Mouse (Mus musculus): ENCODE measurements at regions not wholly inside any gene's neighbourhood (a gene's known extent, or its start where the extent isn't known, plus 50 kb on each side); places are given as distances from the start of the nearest gene placed in this dataset.

DNA sequence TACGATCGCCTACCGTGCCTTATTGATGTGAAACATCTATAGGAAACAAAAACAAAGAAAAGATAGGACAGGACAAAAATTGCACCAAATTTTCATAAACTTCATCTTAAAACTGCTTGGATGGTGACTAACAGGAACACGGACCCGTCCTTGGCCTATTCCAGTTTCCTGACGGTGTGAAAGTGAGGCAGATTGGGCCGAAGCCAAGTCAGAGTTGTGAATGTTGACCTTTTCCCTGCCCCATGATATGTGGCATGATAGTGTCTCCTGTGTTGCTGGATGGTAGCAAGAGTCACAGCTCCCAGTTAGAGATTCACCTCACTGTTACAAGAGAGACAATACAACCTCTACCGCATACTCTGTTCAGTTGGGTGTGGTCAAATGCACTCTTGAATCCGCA, 195.8 kb downstream of the Pik3r1 start:
- no peak overlapping the region for H3K4me3 ChIP-seq (replicated peaks; ENCODE audit: low read length)
- ATAC-seq (ENCODE audit: insufficient read depth, low FRiP score), result no peak
- H3K4me1 ChIP-seq (ENCODE audit: control insufficient read depth, insufficient read depth, low read length), result no peaks in the 10 kb centered on the region
- no peak overlapping the region for H3K4me2 ChIP-seq (ENCODE audit: low read depth, low read length)
- 91% methylated on average over 9 of the region's 9 CpGs for WGBS
- no peaks in the 10 kb centered on the region for H3K9me3 ChIP-seq (replicated peaks; ENCODE audit: control insufficient read depth, low read length)
- H3K27ac ChIP-seq (ENCODE audit: low read length), result no peak overlapping the region
- H3K36me3 ChIP-seq (ENCODE audit: control insufficient read depth, insufficient read depth, low read length), result no peaks in the 10 kb centered on the region
- H3K27me3 ChIP-seq (ENCODE audit: control insufficient read depth, insufficient read depth, low read length), result no peaks in the 10 kb centered on the region
- no peak overlapping the region for H3K9ac ChIP-seq (ENCODE audit: low read length)

- no peaks in the 10 kb centered on the region for H3K36me3 ChIP-seq (ENCODE audit: control insufficient read depth, insufficient read depth, low read length)
- no peak overlapping the region for H3K27ac ChIP-seq (ENCODE audit: low read length)
- 72% methylated on average over 4 of the region's 4 CpGs for WGBS
- H3K9ac ChIP-seq (ENCODE audit: low read length), result no peak overlapping the region
- H3K4me2 ChIP-seq (ENCODE audit: low read depth, low read length), result no peak overlapping the region
- no peak overlapping the region for H3K4me3 ChIP-seq (replicated peaks; ENCODE audit: low read length)
- H3K27me3 ChIP-seq (ENCODE audit: control insufficient read depth, insufficient read depth, low read length), result no peaks in the 10 kb centered on the region
- no peak for ATAC-seq (ENCODE audit: insufficient read depth, low FRiP score)
- H3K9me3 ChIP-seq (replicated peaks; ENCODE audit: control insufficient read depth, low read length), result no peaks in the 10 kb centered on the region
- no peaks in the 10 kb centered on the region for H3K4me1 ChIP-seq (ENCODE audit: control insufficient read depth, insufficient read depth, low read length)
Observed at GRCm38 (mm10) chr13:101570034-101570433, 198.0 kb downstream of the Pik3r1 start.

- Histone ChIP-seq H3K9me3 (replicated peaks; ENCODE audit: control insufficient read depth, low read length) (no peaks in the 10 kb centered on the region), H3K4me3 (replicated peaks; ENCODE audit: low read length) (no peak overlapping the region), H3K36me3 (ENCODE audit: control insufficient read depth, insufficient read depth, low read length) (no peaks in the 10 kb centered on the region), H3K4me2 (ENCODE audit: low read depth, low read length) (no peak overlapping the region), H3K27me3 (ENCODE audit: control insufficient read depth, insufficient read depth, low read length) (no peaks in the 10 kb centered on the region), H3K4me1 (ENCODE audit: control insufficient read depth, insufficient read depth, low read length) (no peaks in the 10 kb centered on the region), H3K27ac (ENCODE audit: low read length) (no peak overlapping the region), H3K9ac (ENCODE audit: low read length) (no peak overlapping the region)
- no peak for ATAC-seq (ENCODE audit: insufficient read depth, low FRiP score)
- WGBS, result 76% methylated on average over 6 of the region's 6 CpGs
Observed at GRCm38 (mm10) chr13:101568985-101569631, 198.9 kb downstream of the Pik3r1 start.

- no peak for ATAC-seq (ENCODE audit: insufficient read depth, low FRiP score)
- H3K27me3 ChIP-seq (ENCODE audit: control insufficient read depth, insufficient read depth, low read length), result no peaks in the 10 kb centered on the region
- H3K9me3 ChIP-seq (replicated peaks; ENCODE audit: control insufficient read depth, low read length), result no peaks in the 10 kb centered on the region
- no peak overlapping the region for H3K4me2 ChIP-seq (ENCODE audit: low read depth, low read length)
- H3K36me3 ChIP-seq (ENCODE audit: control insufficient read depth, insufficient read depth, low read length), result no peaks in the 10 kb centered on the region
- no peak overlapping the region for H3K27ac ChIP-seq (ENCODE audit: low read length)
- 57% methylated on average over 1 of the region's 1 CpGs for WGBS
- no peak overlapping the region for H3K4me3 ChIP-seq (replicated peaks; ENCODE audit: low read length)
- H3K9ac ChIP-seq (ENCODE audit: low read length), result no peak overlapping the region
- H3K4me1 ChIP-seq (ENCODE audit: control insufficient read depth, insufficient read depth, low read length), result no peaks in the 10 kb centered on the region
Observed at GRCm38 (mm10) chr13:101565323-101565722, 202.7 kb downstream of the Pik3r1 start.

DNA sequence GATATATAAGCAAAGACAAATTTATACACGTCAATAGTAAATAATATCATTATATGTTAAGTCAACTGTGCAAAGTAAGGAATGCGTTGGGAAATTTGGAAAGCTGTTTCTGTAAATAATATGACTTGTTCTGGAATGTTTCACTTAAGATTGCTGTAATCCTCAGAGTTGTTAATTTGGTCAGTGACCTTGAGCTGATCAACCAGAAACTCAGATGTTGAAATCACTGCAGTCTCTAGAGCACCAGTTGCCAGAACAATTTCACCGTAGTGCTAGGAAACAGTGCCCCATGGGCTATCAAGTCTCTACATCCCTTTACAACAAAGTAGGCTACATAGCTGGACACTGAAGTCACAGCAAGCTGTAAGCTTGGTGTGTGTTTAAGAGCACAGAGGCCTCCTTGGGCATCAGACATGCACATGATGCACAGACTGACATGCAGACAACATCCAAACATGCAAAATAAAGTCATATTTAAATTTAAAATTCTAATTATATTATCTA, 212.6 kb downstream of the Pik3r1 start:
- Histone ChIP-seq H3K27ac (ENCODE audit: low read length) (no peak overlapping the region), H3K36me3 (ENCODE audit: control insufficient read depth, insufficient read depth, low read length) (no peaks in the 10 kb centered on the region), H3K9ac (ENCODE audit: low read length) (no peak overlapping the region), H3K4me3 (replicated peaks; ENCODE audit: low read length) (no peak overlapping the region), H3K27me3 (ENCODE audit: control insufficient read depth, insufficient read depth, low read length) (no peaks in the 10 kb centered on the region), H3K9me3 (replicated peaks; ENCODE audit: control insufficient read depth, low read length) (no peaks in the 10 kb centered on the region), H3K4me2 (ENCODE audit: low read depth, low read length) (no peak overlapping the region), H3K4me1 (ENCODE audit: control insufficient read depth, insufficient read depth, low read length) (peaks cover 5% of the 10 kb centered on the region; the same call in 1 of the 2 replicates)
- 59% methylated on average over 3 of the region's 3 CpGs for WGBS
- no peak for ATAC-seq (ENCODE audit: insufficient read depth, low FRiP score)

- no peak overlapping the region for H3K9ac ChIP-seq (ENCODE audit: low read length)
- no peak overlapping the region for H3K27ac ChIP-seq (ENCODE audit: low read length)
- peak overlapping the region; percentile 17; the same call in 1 of the 2 replicates for H3K4me2 ChIP-seq (ENCODE audit: low read depth, low read length)
- WGBS, result 42% methylated on average over 8 of the region's 8 CpGs
- no peaks in the 10 kb centered on the region for H3K36me3 ChIP-seq (ENCODE audit: control insufficient read depth, insufficient read depth, low read length)
- no peak overlapping the region for H3K4me3 ChIP-seq (replicated peaks; ENCODE audit: low read length)
- ATAC-seq (ENCODE audit: insufficient read depth, low FRiP score), result 0 out of 2 replicates have a peak, but pooled peaks have one; percentile 44
- peaks cover 5% of the 10 kb centered on the region; the same call in 1 of the 2 replicates for H3K4me1 ChIP-seq (ENCODE audit: control insufficient read depth, insufficient read depth, low read length)
- H3K27me3 ChIP-seq (ENCODE audit: control insufficient read depth, insufficient read depth, low read length), result no peaks in the 10 kb centered on the region
- H3K9me3 ChIP-seq (replicated peaks; ENCODE audit: control insufficient read depth, low read length), result no peaks in the 10 kb centered on the region
Observed at GRCm38 (mm10) chr13:101553131-101553549, 214.9 kb downstream of the Pik3r1 start.

DNA sequence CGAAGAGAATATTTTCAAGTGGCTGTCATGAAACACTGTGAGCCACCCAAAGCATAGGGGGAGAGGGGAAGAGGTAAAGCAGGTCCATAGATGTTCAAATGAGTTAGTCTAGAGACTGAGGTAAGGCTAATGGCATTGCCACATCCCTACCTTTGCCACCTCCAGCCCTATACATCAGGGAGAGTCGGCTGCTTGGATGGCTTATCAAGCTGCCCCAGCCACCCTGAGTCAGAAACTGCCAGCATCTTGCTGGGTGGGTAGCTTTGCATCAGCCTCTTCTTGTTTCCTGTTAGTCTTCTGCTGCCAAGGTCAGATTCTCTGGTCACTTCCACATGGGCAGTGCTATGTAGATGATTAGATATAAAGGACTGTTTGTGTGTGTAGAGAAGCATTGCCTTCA, 215.6 kb downstream of the Pik3r1 start:
- Histone ChIP-seq H3K4me1 (ENCODE audit: control insufficient read depth, insufficient read depth, low read length) (peaks cover 8% of the 10 kb centered on the region; the same call in 1 of the 2 replicates), H3K27ac (ENCODE audit: low read length) (no peak overlapping the region), H3K27me3 (ENCODE audit: control insufficient read depth, insufficient read depth, low read length) (no peaks in the 10 kb centered on the region), H3K36me3 (ENCODE audit: control insufficient read depth, insufficient read depth, low read length) (no peaks in the 10 kb centered on the region), H3K9me3 (replicated peaks; ENCODE audit: control insufficient read depth, low read length) (no peaks in the 10 kb centered on the region), H3K9ac (ENCODE audit: low read length) (no peak overlapping the region), H3K4me2 (ENCODE audit: low read depth, low read length) (no peak overlapping the region), H3K4me3 (replicated peaks; ENCODE audit: low read length) (no peak overlapping the region)
- WGBS, result 80% methylated on average over 2 of the region's 2 CpGs
- 0 out of 2 replicates have a peak, but pooled peaks have one; percentile 40 for ATAC-seq (ENCODE audit: insufficient read depth, low FRiP score)

- no peak overlapping the region for H3K4me2 ChIP-seq (ENCODE audit: low read depth, low read length)
- peaks cover 8% of the 10 kb centered on the region; the same call in 1 of the 2 replicates for H3K4me1 ChIP-seq (ENCODE audit: control insufficient read depth, insufficient read depth, low read length)
- ATAC-seq (ENCODE audit: insufficient read depth, low FRiP score), result peak; percentile 64; the same call in 1 of the 2 replicates
- no peak overlapping the region for H3K27ac ChIP-seq (ENCODE audit: low read length)
- no peak overlapping the region for H3K4me3 ChIP-seq (replicated peaks; ENCODE audit: low read length)
- H3K9me3 ChIP-seq (replicated peaks; ENCODE audit: control insufficient read depth, low read length), result no peaks in the 10 kb centered on the region
- H3K9ac ChIP-seq (ENCODE audit: low read length), result no peak overlapping the region
- no peaks in the 10 kb centered on the region for H3K36me3 ChIP-seq (ENCODE audit: control insufficient read depth, insufficient read depth, low read length)
- WGBS, result 81% methylated on average over 6 of the region's 6 CpGs
- H3K27me3 ChIP-seq (ENCODE audit: control insufficient read depth, insufficient read depth, low read length), result no peaks in the 10 kb centered on the region
Observed at GRCm38 (mm10) chr13:101551068-101551467, 216.9 kb downstream of the Pik3r1 start.

DNA sequence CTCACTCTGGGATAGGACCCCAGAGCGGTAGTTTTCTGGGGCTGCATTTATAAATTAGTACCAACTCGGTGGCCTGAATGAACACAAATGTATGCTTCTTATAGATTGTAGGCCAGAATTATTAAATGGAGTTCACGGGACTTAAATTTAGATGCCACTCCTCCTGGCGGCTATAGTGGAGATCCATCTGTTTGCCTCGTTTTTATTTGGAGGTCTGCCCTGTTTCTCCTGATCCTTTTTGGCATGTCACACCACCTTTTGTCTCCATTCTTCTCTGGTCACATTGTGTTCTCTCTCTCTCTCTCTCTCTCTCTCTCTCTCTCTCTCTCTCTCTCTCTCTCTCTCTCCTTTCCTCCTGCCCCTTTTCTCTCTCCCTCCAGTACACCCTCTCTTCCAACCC, 217.5 kb downstream of the Pik3r1 start:
- Histone ChIP-seq H3K27ac (ENCODE audit: low read length) (no peak overlapping the region), H3K36me3 (ENCODE audit: control insufficient read depth, insufficient read depth, low read length) (no peaks in the 10 kb centered on the region), H3K9ac (ENCODE audit: low read length) (no peak overlapping the region), H3K4me1 (ENCODE audit: control insufficient read depth, insufficient read depth, low read length) (peaks cover 8% of the 10 kb centered on the region; the same call in 1 of the 2 replicates), H3K4me3 (replicated peaks; ENCODE audit: low read length) (no peak overlapping the region), H3K9me3 (replicated peaks; ENCODE audit: control insufficient read depth, low read length) (no peaks in the 10 kb centered on the region), H3K27me3 (ENCODE audit: control insufficient read depth, insufficient read depth, low read length) (no peaks in the 10 kb centered on the region), H3K4me2 (ENCODE audit: low read depth, low read length) (no peak overlapping the region)
- no peak for ATAC-seq (ENCODE audit: insufficient read depth, low FRiP score)
- 74% methylated on average over 5 of the region's 5 CpGs for WGBS
